Mouse (Mus musculus): ENCODE measurements around the gene Cyren. TPM values are rescaled to one million over a fixed set of nuclear protein-coding genes. Genes with fewer than 3 reads are reported as not detected.

The Cyren gene
- polyA plus RNA-seq, 1 experiment from 2014 or later = 12.0 TPM

DNA sequence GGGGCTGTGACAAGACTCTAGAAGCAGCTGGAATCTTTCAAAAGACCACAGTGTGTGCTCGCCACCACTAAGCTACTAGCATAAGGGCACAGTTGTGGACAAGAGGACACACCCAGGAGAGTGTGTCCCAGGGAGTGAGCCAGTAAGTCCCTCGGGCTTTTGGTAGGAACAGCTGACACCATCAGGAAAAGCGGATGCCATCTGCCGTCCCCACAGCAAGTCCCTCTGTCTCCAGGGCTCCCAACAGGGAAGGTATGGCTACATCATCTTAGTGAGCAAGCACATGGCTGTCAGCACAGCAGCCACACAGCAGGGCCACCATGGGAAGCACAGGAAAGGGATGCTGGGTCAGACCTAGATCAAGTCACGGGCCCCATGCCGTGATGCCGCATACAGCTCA, 17.7 kb upstream of the Cyren start:
- 88% methylated on average over 7 of the region's 7 CpGs for WGBS
- no peak for ATAC-seq (ENCODE audit: low FRiP score, low read depth)
- H3K4me1 ChIP-seq = no peaks in the 10 kb centered on the region; the same call in 1 of the 2 replicates
- H3K36me3 ChIP-seq = peaks cover 67% of the 10 kb centered on the region
- no peak overlapping the region for H3K9ac ChIP-seq
- H3K9me3 ChIP-seq = no peaks in the 10 kb centered on the region
- no peaks in the 10 kb centered on the region for H3K27me3 ChIP-seq (replicated peaks)
- no peak overlapping the region for H3K27ac ChIP-seq
- no peak overlapping the region for H3K4me2 ChIP-seq (replicated peaks)
- H3K4me3 ChIP-seq = no peak overlapping the region

DNA sequence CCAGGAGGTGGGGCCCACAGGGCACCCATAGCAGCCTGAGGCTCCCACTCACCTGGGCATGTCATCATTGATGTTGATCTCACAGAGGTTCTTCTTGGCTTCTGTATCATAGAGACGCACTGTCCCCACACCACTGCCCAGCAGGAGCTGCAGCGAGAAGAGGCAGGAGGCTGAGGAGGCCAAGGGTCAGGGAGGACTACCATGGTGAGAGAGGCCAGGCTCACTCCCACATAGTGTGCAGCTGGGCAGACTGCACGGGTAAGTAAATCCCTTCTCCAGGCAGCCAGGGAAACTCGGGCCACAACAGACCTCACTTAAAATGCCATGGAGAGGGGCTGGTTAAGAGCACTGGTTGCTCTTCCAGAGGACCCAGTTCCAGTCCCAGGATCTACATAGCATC, 11.3 kb upstream of the Cyren start:
- Histone ChIP-seq H3K9me3 (no peaks in the 10 kb centered on the region), H3K36me3 (peaks cover 65% of the 10 kb centered on the region), H3K27me3 (replicated peaks) (no peaks in the 10 kb centered on the region), H3K4me1 (peaks cover 14% of the 10 kb centered on the region), H3K9ac (no peak overlapping the region), H3K27ac (no peak overlapping the region), H3K4me2 (replicated peaks) (no peak overlapping the region), H3K4me3 (no peak overlapping the region)
- no peak for ATAC-seq (ENCODE audit: low FRiP score, low read depth)
- WGBS = 68% methylated on average over 4 of the region's 4 CpGs

DNA sequence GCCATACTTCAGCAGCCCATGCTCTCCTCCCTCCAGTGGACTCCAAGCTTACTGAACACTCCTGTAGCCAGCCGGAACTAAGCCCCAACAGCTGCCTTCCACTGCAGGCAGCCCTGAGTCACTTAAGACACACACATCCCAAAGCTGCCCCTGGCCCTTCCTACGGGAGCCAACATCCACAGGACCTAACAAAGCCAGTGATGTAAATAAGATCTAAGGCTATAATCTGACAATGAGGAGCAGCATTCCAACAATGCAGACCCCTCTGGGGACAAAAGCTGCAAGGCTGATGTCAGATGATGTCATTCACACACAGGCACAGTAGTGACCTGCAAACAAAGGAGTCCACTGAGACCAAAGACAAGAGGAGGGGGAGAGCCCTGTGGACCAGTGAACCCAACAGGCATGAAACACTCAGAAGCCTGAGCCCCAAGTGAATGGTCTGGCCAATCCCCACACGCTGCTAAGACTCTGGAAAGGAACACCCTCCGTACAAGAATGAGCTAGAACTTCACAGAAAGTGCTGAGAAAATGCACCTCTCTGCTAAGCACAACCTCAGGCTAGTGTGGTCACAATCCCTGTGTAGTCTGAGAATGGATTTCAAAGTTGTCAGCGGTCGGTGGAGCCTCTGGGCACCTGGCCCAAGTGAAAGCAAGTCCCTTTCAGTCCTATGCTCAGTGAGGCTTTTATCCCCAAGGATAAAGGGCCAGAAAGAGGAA, 9.4 kb upstream of the Cyren start:
- H3K4me2 ChIP-seq (replicated peaks) = no peak overlapping the region
- peaks cover 14% of the 10 kb centered on the region for H3K4me1 ChIP-seq
- ATAC-seq (ENCODE audit: low FRiP score, low read depth) = peak; percentile 73
- H3K36me3 ChIP-seq = peaks cover 61% of the 10 kb centered on the region
- H3K9ac ChIP-seq = no peak overlapping the region; the same call in 1 of the 2 replicates
- H3K9me3 ChIP-seq = no peaks in the 10 kb centered on the region
- H3K27ac ChIP-seq = no peak overlapping the region
- H3K4me3 ChIP-seq = no peak overlapping the region
- WGBS = 38% methylated on average over 6 of the region's 6 CpGs
- no peaks in the 10 kb centered on the region for H3K27me3 ChIP-seq (replicated peaks)

DNA sequence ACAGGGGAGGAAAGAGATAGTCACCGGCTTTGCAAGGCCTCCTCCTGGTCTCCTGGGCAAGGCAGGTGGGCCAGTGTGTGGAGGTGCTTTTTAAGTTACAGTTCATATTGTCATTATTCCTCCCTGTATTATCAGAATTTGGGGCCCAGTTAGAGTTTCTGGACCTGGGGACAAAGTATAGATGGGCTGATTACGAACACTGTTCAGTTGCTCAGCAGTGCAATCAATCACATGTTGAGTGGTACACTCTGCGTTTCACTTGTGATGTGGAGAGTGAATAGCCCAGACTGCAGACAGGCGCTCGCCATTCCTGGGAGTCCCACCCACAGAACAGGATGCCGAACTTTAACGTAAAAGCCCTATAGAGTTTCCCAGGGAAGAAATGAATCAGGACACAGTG, 6.9 kb upstream of the Cyren start:
- no peak overlapping the region for H3K4me3 ChIP-seq
- H3K27me3 ChIP-seq (replicated peaks) = no peaks in the 10 kb centered on the region
- no peaks in the 10 kb centered on the region for H3K9me3 ChIP-seq
- H3K36me3 ChIP-seq = peaks cover 46% of the 10 kb centered on the region
- no peak for ATAC-seq (ENCODE audit: low FRiP score, low read depth)
- WGBS = 83% methylated on average over 7 of the region's 7 CpGs
- H3K4me2 ChIP-seq (replicated peaks) = no peak overlapping the region
- no peak overlapping the region for H3K9ac ChIP-seq
- no peak overlapping the region for H3K27ac ChIP-seq
- peaks cover 14% of the 10 kb centered on the region for H3K4me1 ChIP-seq

DNA sequence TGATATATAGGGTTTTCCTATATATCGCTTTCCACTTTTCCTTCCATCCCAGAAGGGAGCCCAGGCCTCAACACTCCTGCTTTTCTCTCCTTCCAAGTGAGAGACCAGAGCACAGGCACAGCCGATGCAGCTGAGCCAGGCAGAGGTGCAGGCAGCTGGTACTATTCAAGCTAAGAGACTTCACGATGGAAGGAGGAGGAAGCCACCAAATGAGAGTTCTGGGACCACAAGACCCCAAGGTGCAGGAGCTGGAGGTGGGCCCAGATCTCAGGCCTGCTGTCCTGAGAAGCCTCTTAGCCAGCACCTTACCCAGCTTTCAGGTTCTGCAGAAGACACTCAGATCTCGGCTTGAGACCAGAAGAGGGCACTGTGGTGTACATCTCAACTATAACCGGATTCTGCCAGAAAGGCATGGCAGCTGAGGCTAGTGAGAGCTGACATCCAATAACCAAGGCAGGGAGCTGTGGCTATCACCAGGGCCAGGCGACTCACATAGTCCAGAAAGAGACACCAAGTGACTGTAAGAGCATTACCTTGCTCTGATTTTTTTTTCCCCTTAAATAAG, 2.1 kb upstream of the Cyren start:
- Histone ChIP-seq H3K36me3 (peaks cover 29% of the 10 kb centered on the region), H3K4me2 (replicated peaks) (no peak overlapping the region), H3K9me3 (no peaks in the 10 kb centered on the region), H3K4me1 (peaks cover 20% of the 10 kb centered on the region), H3K9ac (no peak overlapping the region), H3K27me3 (replicated peaks) (no peaks in the 10 kb centered on the region), H3K27ac (no peak overlapping the region), H3K4me3 (no peak overlapping the region)
- WGBS = 59% methylated on average over 6 of the region's 6 CpGs
- ATAC-seq (ENCODE audit: low FRiP score, low read depth) = no peak

DNA sequence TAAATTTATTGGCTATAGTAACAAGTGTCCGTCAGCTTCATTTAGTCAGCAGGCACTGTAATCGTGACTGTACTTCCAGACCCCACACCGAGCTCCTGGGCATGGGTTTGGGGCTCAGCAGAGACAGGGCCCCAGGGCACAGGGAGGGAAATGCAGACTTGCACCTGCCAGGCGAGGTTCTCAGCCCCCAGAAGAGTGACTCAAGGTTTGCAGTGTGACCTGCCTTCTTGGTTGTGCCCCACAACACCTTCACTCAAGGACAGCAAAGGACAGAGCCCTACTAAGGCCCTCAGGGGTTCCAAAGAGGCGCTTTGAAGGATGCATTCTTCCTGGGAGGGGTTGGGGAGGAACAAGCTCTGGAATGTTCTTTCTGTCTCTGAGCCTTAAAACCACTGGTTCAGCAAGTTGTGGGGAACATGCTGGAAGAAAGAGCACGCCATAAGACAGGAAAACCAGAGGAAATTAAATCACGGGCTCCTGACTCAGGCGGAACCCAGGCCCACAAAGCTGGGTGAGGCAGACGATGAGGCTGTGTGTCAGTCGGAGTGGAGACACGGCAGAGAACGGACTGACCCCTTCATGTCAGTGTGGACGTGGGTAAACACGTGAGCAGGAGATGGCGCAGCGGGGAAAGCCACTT, 1.4 kb upstream of the Cyren start:
- no peak overlapping the region for H3K9ac ChIP-seq
- no peak overlapping the region for H3K27ac ChIP-seq
- peaks cover 22% of the 10 kb centered on the region for H3K36me3 ChIP-seq
- no peak overlapping the region for H3K4me3 ChIP-seq
- WGBS = 90% methylated on average over 16 of the region's 16 CpGs
- no peaks in the 10 kb centered on the region for H3K27me3 ChIP-seq (replicated peaks)
- H3K9me3 ChIP-seq = no peaks in the 10 kb centered on the region
- ATAC-seq (ENCODE audit: low FRiP score, low read depth) = no peak
- no peak overlapping the region for H3K4me2 ChIP-seq (replicated peaks)
- peaks cover 25% of the 10 kb centered on the region for H3K4me1 ChIP-seq

DNA sequence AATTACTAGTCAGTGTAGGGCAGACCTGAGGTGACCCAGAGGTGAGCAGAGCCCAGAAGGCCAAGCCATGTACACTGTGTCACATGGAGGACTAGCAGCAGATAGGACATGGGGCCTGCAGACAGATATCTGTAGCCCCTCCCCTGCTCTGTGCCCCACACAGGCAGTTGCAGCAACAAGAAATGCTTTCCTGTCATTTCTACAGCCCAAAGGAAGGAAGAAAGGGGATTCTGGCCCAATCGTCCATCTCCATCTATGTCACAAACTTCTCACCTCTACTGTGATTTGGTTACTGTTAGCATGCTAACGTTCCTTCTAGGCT, 1.1 kb downstream of the Cyren start:
- H3K36me3 ChIP-seq = peaks cover 9% of the 10 kb centered on the region
- H3K9ac ChIP-seq = peak overlapping the region; percentile 75
- H3K9me3 ChIP-seq = no peaks in the 10 kb centered on the region
- ATAC-seq (ENCODE audit: low FRiP score, low read depth) = no peak
- peak overlapping the region; percentile 75 for H3K4me2 ChIP-seq (replicated peaks)
- H3K27me3 ChIP-seq (replicated peaks) = no peaks in the 10 kb centered on the region
- no peak overlapping the region for H3K27ac ChIP-seq
- H3K4me1 ChIP-seq = peaks cover 25% of the 10 kb centered on the region
- peak overlapping the region; percentile 66 for H3K4me3 ChIP-seq
- WGBS = 43% methylated on average over 2 of the region's 2 CpGs

DNA sequence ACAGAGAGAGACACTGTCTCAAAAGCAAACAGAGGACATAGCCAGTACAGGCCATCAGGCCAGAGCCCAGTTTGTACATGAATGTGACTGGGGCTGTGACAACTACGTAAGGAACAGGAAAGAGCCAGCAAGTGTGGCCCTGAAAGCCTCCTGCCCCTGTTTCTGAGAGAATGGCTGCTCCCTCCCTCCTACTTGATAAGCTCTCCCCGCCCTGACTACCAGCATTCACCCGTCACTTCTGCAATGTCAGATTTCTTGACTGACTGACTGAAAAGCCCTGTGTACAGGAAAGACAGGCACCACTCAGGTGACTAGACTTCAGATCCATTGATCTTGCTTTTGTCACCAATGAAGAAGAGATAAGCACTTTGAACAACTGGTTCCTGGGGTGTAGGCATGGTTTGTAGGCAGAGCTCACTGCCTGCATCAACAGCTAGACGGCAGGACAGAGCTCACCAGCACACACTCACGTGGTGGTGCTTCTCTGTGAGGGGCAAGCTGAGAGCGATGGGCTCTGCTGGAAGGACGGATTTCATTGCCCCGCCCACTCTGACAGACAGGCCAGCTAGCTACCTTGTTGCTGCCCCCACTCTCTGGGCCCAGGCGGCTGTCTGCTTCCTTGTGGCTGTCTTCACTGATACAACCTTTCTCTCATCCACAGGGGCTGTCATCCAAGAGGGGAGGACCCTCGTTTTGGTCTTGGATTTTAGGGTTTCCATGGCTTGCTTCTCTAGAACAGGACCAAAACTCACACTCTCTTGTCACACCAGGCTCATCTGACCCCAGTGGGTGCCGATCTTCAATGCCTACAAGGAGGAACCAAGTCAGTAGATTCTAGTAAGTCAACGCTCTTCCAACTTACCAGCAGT, 1.7 kb downstream of the Cyren start:
- Histone ChIP-seq H3K4me2 (replicated peaks) (peak overlapping the region; percentile 75), H3K9ac (no peak overlapping the region), H3K4me3 (no peak overlapping the region), H3K36me3 (peaks cover 7% of the 10 kb centered on the region), H3K27ac (no peak overlapping the region), H3K27me3 (replicated peaks) (no peaks in the 10 kb centered on the region), H3K4me1 (peaks cover 25% of the 10 kb centered on the region), H3K9me3 (no peaks in the 10 kb centered on the region)
- no peak for ATAC-seq (ENCODE audit: low FRiP score, low read depth)
- 71% methylated on average over 12 of the region's 12 CpGs for WGBS

DNA sequence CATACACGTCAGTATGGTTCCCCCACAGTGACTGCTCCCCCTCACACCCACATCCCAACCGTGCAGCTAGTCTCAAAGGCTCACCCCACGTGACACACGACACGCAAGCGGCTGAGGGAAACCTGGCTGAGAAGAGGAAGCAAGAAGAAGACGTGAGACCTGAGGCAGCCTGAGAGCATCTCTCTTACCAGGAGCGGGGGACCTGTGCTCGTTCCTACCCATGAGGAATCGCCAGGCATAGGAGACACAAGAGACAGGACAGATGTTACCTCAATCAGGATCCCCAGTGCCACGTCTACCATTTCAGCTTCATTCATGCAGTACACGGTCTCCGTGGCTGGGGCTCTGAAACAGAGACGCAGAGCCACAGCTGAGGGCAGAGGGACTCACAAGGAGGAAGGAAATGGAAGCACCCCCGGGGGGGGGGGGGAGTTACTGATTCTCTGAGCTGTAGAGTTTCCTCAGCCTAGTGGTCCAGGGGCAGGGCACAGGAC, 2.5 kb downstream of the Cyren start:
- H3K9ac ChIP-seq = no peak overlapping the region
- no peak overlapping the region for H3K27ac ChIP-seq
- 91% methylated on average over 15 of the region's 15 CpGs for WGBS
- H3K9me3 ChIP-seq = no peaks in the 10 kb centered on the region
- no peak overlapping the region for H3K4me2 ChIP-seq (replicated peaks)
- no peaks in the 10 kb centered on the region for H3K27me3 ChIP-seq (replicated peaks)
- no peak overlapping the region for H3K4me3 ChIP-seq
- ATAC-seq (ENCODE audit: low FRiP score, low read depth) = no peak
- peaks cover 25% of the 10 kb centered on the region for H3K4me1 ChIP-seq
- peaks cover 4% of the 10 kb centered on the region for H3K36me3 ChIP-seq

DNA sequence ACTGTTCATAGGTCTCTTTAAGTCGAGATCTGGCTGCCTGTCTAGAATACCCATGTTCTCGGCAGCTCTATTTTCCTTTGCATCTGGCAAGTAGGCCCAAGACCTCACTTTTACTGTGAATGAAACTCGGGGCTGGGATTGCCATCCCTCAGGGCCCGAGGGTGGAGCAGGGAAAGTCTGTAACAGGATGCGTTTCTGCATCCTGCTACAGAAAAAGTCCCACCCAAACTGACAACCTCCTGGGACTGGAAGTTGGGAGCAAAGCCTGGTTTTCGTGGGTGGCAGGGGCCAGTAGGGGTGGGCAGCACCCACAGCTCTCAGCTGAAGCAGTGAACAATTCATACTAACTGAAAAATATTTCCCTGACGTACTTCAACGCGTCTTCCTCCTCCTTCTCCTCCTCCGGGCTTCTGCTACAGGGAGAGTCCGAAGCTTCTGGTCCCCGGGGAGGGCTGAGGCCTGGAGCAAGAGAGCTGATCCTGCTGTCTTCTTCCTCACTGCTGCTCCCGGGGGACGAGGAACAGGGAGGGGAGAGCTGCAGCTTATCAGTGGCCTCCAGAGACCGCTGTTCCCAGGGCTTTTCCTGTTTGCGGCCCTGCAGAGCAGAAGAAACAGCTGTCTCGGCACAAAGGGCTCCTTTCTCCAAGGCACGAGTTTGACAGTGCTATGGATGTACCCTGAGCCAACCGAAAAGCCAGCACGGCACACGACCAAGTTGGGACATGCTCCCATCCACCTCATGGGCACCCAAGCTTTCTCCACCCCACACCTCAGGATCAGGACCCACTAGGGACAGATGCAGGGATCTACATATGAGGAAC, 3.5 kb downstream of the Cyren start:
- peaks cover 25% of the 10 kb centered on the region for H3K4me1 ChIP-seq
- peaks cover 4% of the 10 kb centered on the region; the same call in 1 of the 2 replicates for H3K36me3 ChIP-seq
- H3K4me3 ChIP-seq = no peak overlapping the region
- no peak overlapping the region for H3K4me2 ChIP-seq (replicated peaks)
- no peak overlapping the region for H3K9ac ChIP-seq
- H3K9me3 ChIP-seq = no peaks in the 10 kb centered on the region
- H3K27ac ChIP-seq = no peak overlapping the region
- no peaks in the 10 kb centered on the region for H3K27me3 ChIP-seq (replicated peaks)
- WGBS = 79% methylated on average over 21 of the region's 21 CpGs
- ATAC-seq (ENCODE audit: low FRiP score, low read depth) = no peak

DNA sequence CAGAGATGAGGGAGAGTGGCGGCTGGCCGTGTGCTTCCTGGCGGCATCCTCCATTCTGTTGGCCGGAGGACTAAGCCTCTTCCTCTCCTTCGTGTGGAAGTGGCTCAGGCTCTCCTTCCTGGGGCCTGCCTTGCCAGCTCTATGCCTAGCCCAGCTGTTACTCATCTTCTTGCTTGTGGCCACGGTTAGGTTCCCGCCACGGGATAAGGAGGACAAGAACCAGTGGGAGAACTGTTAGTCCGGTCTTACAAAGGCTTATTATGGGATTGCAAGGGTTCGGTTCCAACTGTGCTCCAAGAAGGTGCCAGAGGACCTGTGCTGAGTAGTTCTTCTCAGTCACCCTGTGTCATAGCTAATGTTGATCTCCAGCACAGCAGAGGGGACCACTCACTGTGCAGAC, 5.0 kb downstream of the Cyren start:
- no peaks in the 10 kb centered on the region for H3K27me3 ChIP-seq (replicated peaks)
- peaks cover 18% of the 10 kb centered on the region for H3K4me1 ChIP-seq
- H3K9ac ChIP-seq = no peak overlapping the region
- no peak overlapping the region for H3K27ac ChIP-seq
- no peak overlapping the region for H3K4me2 ChIP-seq (replicated peaks)
- ATAC-seq (ENCODE audit: low FRiP score, low read depth) = no peak
- no peak overlapping the region for H3K4me3 ChIP-seq
- peaks cover 4% of the 10 kb centered on the region; the same call in 1 of the 2 replicates for H3K36me3 ChIP-seq
- H3K9me3 ChIP-seq = no peaks in the 10 kb centered on the region
- 93% methylated on average over 10 of the region's 10 CpGs for WGBS
